Mouse (Mus musculus) brain, embryonic 14.5 days (tissue): Measurements from ENCODE around the gene Rfesd.

Experiments used
- CTCF ChIP-seq: fragments of 200-500 bp; IDR thresholded peaks from 2 replicates; pipeline ENCODE4 v1.5.1; 2012; ENCODE audit warnings: inconsistent platforms, mild to moderate bottlenecking, moderate library complexity, borderline replicate concordance; ENCODE audit not compliant: insufficient read depth, insufficient read length; ENCODE audit errors: extremely low read depth
- POLR2A ChIP-seq: fragments of 200-500 bp; IDR thresholded peaks from 2 replicates; pipeline ENCODE4 v1.6.1; 2012; ENCODE audit warnings: mild to moderate bottlenecking, inconsistent platforms, borderline replicate concordance; ENCODE audit not compliant: poor library complexity, insufficient read depth, insufficient read length, severe bottlenecking; ENCODE audit errors: extremely low read depth

- TF ChIP-seq CTCF (no peak), POLR2A (no peak)
Measured at GRCm38 (mm10) chr13:76018844-76019400, 403 bp upstream of the Rfesd start.
